In genomic region chr4:142071243-142071991, GRCm38 (mm10) we compare ENCODE assay signal across 10 mouse cellular contexts. TPM values are rescaled to one million over a fixed set of nuclear protein-coding genes. Genes with fewer than 3 reads are reported as not detected.
DNase-seq lines count a peak whose midpoint lies in the region; ATAC-seq and TF ChIP-seq lines count a peak whose summit lies in the region.
"Had no signal": no experiment of that assay in that cellular context is flagged by ENCODE, and none has a peak within 500 bp of the region (broad histone marks: within the 10 kb centered on the region; RNA-seq: fewer than 3 reads in every experiment).

No protein-coding gene starts in this region.

- H3K9me3 ChIP-seq in midbrain, embryonic 10.5 days (replicated peaks) = no peaks in the 10 kb centered on the region
- no peaks in the 10 kb centered on the region for H3K9me3 ChIP-seq in midbrain, embryonic 14.5 days (ENCODE audit: control insufficient read depth, low read length)
- H3K9me3 ChIP-seq in limb, embryonic 10.5 days (replicated peaks) = no peaks in the 10 kb centered on the region
- H3K9me3 ChIP-seq in forebrain, embryonic 13.5 days (replicated peaks) = no peaks in the 10 kb centered on the region
- H3K9me3 ChIP-seq: megakaryocyte, embryonic 14.5 days had no signal

- no peak for ATAC-seq in midbrain, embryonic 14.5 days (ENCODE audit: low FRiP score, low TSS enrichment)
- ATAC-seq in forebrain, embryonic 13.5 days = no peak

- H3K4me2 ChIP-seq in midbrain, embryonic 14.5 days (ENCODE audit: low read length) = no peak overlapping the region
- H3K4me2 ChIP-seq in forebrain, embryonic 13.5 days = no peak overlapping the region

- TF ChIP-seq CTCF in gastrocnemius, adult 2 months (IDR thresholded peaks at IDR 0.05) = no peak

- peaks cover 52% of the 10 kb centered on the region for H3K4me1 ChIP-seq in midbrain, embryonic 10.5 days
- 0 out of 2 replicates have a peak, but pooled peaks cover 3% of the 10 kb centered on the region for H3K4me1 ChIP-seq in midbrain, embryonic 14.5 days (ENCODE audit: control insufficient read depth, insufficient read depth, low read length)
- peaks cover 87% of the 10 kb centered on the region for H3K4me1 ChIP-seq in limb, embryonic 10.5 days
- H3K4me1 ChIP-seq in forebrain, embryonic 13.5 days = peaks cover 11% of the 10 kb centered on the region
- H3K4me1 ChIP-seq: megakaryocyte, embryonic 14.5 days had no signal

- peaks cover 64% of the 10 kb centered on the region for H3K27me3 ChIP-seq in midbrain, embryonic 10.5 days (ENCODE audit: low read depth, poor library complexity, severe bottlenecking)
- H3K27me3 ChIP-seq in midbrain, embryonic 14.5 days (ENCODE audit: control insufficient read depth, insufficient read depth, low read length) = peaks cover 4% of the 10 kb centered on the region; the same call in 1 of the 2 replicates
- peaks cover 21% of the 10 kb centered on the region for H3K27me3 ChIP-seq in limb, embryonic 10.5 days (ENCODE audit: low read depth, poor library complexity, severe bottlenecking)
- H3K27me3 ChIP-seq in forebrain, embryonic 13.5 days = peaks cover 33% of the 10 kb centered on the region

- intact Hi-C loops in gastrocnemius, adult 2 months (cut with DNase I) = no loop called here

- 11% methylated on average over 18 of the region's 18 CpGs for WGBS in midbrain, embryonic 10.5 days
- WGBS in midbrain, embryonic 14.5 days = 13% methylated on average over 18 of the region's 18 CpGs
- 11% methylated on average over 18 of the region's 18 CpGs for WGBS in limb, embryonic 10.5 days
- 12% methylated on average over 18 of the region's 18 CpGs for WGBS in forebrain, embryonic 13.5 days

- no peak for DNase-seq in gastrocnemius, adult 2 months
- DNase-seq in gastrocnemius, postnatal 10 days = no peak
- DNase-seq in midbrain, embryonic 10.5 days (ENCODE audit: low spot score) = peak; percentile 38
- DNase-seq in midbrain, embryonic 14.5 days = no peak
- DNase-seq in limb, embryonic 10.5 days (ENCODE audit: low spot score) = peak; percentile 68
- no peak for DNase-seq in adrenal gland, postnatal 25 days
- DNase-seq in layer of hippocampus, postnatal 25 days (ENCODE audit: extremely low spot score in 1 of 2, low spot score in 1 of 2) = no peak
- DNase-seq: right cerebral cortex, postnatal 25 days had no signal

- no peak overlapping the region for H3K9ac ChIP-seq in midbrain, embryonic 14.5 days (replicated peaks; ENCODE audit: low read length)
- no peak overlapping the region for H3K9ac ChIP-seq in forebrain, embryonic 13.5 days

- H3K27ac ChIP-seq in gastrocnemius, adult 2 months = peak overlapping the region; percentile 28; the same call in 1 of the 2 replicates
- no peak overlapping the region; the same call in 1 of the 2 replicates for H3K27ac ChIP-seq in midbrain, embryonic 10.5 days (replicated peaks)
- H3K27ac ChIP-seq in midbrain, embryonic 14.5 days (replicated peaks; ENCODE audit: low read depth, low read length) = no peak overlapping the region
- peak overlapping the region; percentile 75 for H3K27ac ChIP-seq in limb, embryonic 10.5 days
- no peak overlapping the region; the same call in 1 of the 2 replicates for H3K27ac ChIP-seq in forebrain, embryonic 13.5 days

- H3K4me3 ChIP-seq in gastrocnemius, adult 2 months = no peak overlapping the region
- no peak overlapping the region for H3K4me3 ChIP-seq in midbrain, embryonic 10.5 days
- H3K4me3 ChIP-seq in midbrain, embryonic 14.5 days (replicated peaks; ENCODE audit: low read depth, low read length) = no peak overlapping the region
- peak overlapping the region; percentile 15; the same call in 1 of the 2 replicates for H3K4me3 ChIP-seq in limb, embryonic 10.5 days
- no peak overlapping the region for H3K4me3 ChIP-seq in forebrain, embryonic 13.5 days
- H3K4me3 ChIP-seq: megakaryocyte, embryonic 14.5 days had no signal

- no peaks in the 10 kb centered on the region for H3K36me3 ChIP-seq in midbrain, embryonic 10.5 days
- no peaks in the 10 kb centered on the region for H3K36me3 ChIP-seq in midbrain, embryonic 14.5 days (ENCODE audit: control insufficient read depth, insufficient read depth, low read length)
- H3K36me3 ChIP-seq in limb, embryonic 10.5 days = no peaks in the 10 kb centered on the region
- H3K36me3 ChIP-seq in forebrain, embryonic 13.5 days (ENCODE audit: poor library complexity, severe bottlenecking) = no peaks in the 10 kb centered on the region

RNA-seq across cellular contexts. Expression of gene Tmem51, which starts 12.7 kb away (rescaled TPM):
- under 1 TPM; 0.66 to 0.75 TPM for total RNA-seq in gastrocnemius, adult 2 months (2021)
- 1 to 10 TPM; 4.3 to 4.9 TPM for total RNA-seq in gastrocnemius, postnatal 10 days (2021)
- polyA plus RNA-seq in midbrain, embryonic 10.5 days (2016; fragmentation: Nextera tagmentation; extraction: Ambion mirVana) = 13.3 and 13.6 TPM in 2 replicates
- 4.8 and 7.2 TPM in 2 replicates for polyA plus RNA-seq in midbrain, embryonic 14.5 days (2014; fragmentation: Nextera tagmentation; extraction: Ambion mirVana)
- 7.0 and 10.8 TPM in 2 replicates for polyA plus RNA-seq in limb, embryonic 10.5 days (2016; fragmentation: Nextera tagmentation; extraction: Ambion mirVana)
- polyA plus RNA-seq in forebrain, embryonic 13.5 days (2015; fragmentation: Nextera tagmentation; extraction: Ambion mirVana) = 3.4 and 4.5 TPM in 2 replicates
- 1.8 and 5.2 TPM in 2 replicates for total RNA-seq in adrenal gland, postnatal 25 days (2021)
- total RNA-seq in layer of hippocampus, postnatal 25 days (2021) = 1 to 10 TPM; 6.4 to 6.9 TPM

RNA-seq across cellular contexts. Expression of gene Fhad1, which starts 56.5 kb away (rescaled TPM):
- total RNA-seq in gastrocnemius, adult 2 months (2021) = not detected
- total RNA-seq in gastrocnemius, postnatal 10 days (2021) = 1 to 10 TPM; 2.1 to 4.5 TPM
- polyA plus RNA-seq in midbrain, embryonic 10.5 days (2016; fragmentation: Nextera tagmentation; extraction: Ambion mirVana) = 1.6 and 1.9 TPM in 2 replicates
- polyA plus RNA-seq in midbrain, embryonic 14.5 days (2014; fragmentation: Nextera tagmentation; extraction: Ambion mirVana) = 2.4 and 3.6 TPM in 2 replicates
- 0.19 and 0.24 TPM in 2 replicates for polyA plus RNA-seq in limb, embryonic 10.5 days (2016; fragmentation: Nextera tagmentation; extraction: Ambion mirVana)
- polyA plus RNA-seq in forebrain, embryonic 13.5 days (2015; fragmentation: Nextera tagmentation; extraction: Ambion mirVana) = 1.5 and 3.0 TPM in 2 replicates
- 0.91 TPM in 1 of 2 replicates, not detected in the other for total RNA-seq in adrenal gland, postnatal 25 days (2021)
- total RNA-seq in layer of hippocampus, postnatal 25 days (2021) = 1 to 10 TPM; 8.7 to 8.8 TPM

Comparison
In these comparisons a context has a peak if more than half of its experiments do, and no peak if none do; other contexts are left out.
1. DNase-seq: peak in midbrain, embryonic 10.5 days (single experiment) and limb, embryonic 10.5 days (single experiment); none in gastrocnemius, adult 2 months (single experiment), gastrocnemius, postnatal 10 days (single experiment), midbrain, embryonic 14.5 days (single experiment), adrenal gland, postnatal 25 days (single experiment) and layer of hippocampus, postnatal 25 days (0 of 2).
2. H3K27ac ChIP-seq: peak in gastrocnemius, adult 2 months (single experiment) and limb, embryonic 10.5 days (single experiment); none in midbrain, embryonic 10.5 days (single experiment), midbrain, embryonic 14.5 days (single experiment) and forebrain, embryonic 13.5 days (single experiment).